In the genomic region with DNA sequence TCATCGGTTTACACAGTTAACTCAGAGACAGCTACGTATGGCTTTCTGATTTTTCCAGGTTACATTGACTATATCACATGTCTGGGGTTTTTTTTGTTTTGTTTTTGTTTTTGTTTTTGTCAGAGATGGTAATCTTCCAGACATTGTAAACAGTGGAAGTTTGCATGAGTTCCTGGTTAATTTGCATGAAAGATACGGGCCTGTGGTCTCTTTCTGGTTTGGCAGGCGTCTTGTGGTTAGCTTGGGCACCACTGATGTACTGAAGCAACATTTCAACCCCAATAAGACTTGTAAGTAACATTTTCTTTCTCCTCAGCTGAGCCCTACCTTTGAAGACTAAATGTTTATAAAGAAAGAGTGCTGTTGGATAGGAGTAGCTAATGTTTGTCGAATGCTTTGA, we compare ENCODE assay signal across 27 mouse cellular contexts. TPM values are rescaled to one million over a fixed set of nuclear protein-coding genes. Genes with fewer than 3 reads are reported as not detected.
DNase-seq lines count a peak whose midpoint lies in the region; ATAC-seq and TF ChIP-seq lines count a peak whose summit lies in the region.
"Had no signal": no experiment of that assay in that cellular context is flagged by ENCODE, and none has a peak within 500 bp of the region (broad histone marks: within the 10 kb centered on the region; RNA-seq: fewer than 3 reads in every experiment).

No protein-coding gene starts in this region.

- WGBS in midbrain, embryonic 11.5 days: 95% methylated on average over 5 of the region's 5 CpGs
- WGBS in midbrain, embryonic 13.5 days: 96% methylated on average over 5 of the region's 5 CpGs
- WGBS in midbrain, embryonic 16.5 days: 93% methylated on average over 5 of the region's 5 CpGs
- 91% methylated on average over 5 of the region's 5 CpGs for WGBS in hindbrain, postnatal 0 days

- ATAC-seq in midbrain, embryonic 11.5 days (ENCODE audit: low FRiP score): no peak
- ATAC-seq in midbrain, embryonic 13.5 days: no peak
- no peak for ATAC-seq in midbrain, embryonic 16.5 days
- no peak for ATAC-seq in hindbrain, postnatal 0 days
- ATAC-seq: forebrain, postnatal 0 days; hindbrain, embryonic 16.5 days; intestine, embryonic 16.5 days; Patski had no signal

- no peak overlapping the region for H3K9ac ChIP-seq in midbrain, embryonic 11.5 days (ENCODE audit: low read length)
- H3K9ac ChIP-seq in midbrain, embryonic 13.5 days (replicated peaks): no peak overlapping the region
- H3K9ac ChIP-seq in midbrain, embryonic 16.5 days (ENCODE audit: low read depth, low read length): no peak overlapping the region
- H3K9ac ChIP-seq in hindbrain, postnatal 0 days (replicated peaks; ENCODE audit: low read length): no peak overlapping the region
- H3K9ac ChIP-seq: forebrain, postnatal 0 days; heart, embryonic 15.5 days; limb, embryonic 13.5 days; lung, embryonic 15.5 days; midbrain, embryonic 12.5 days; neural tube, embryonic 15.5 days; stomach, embryonic 15.5 days had no signal

- H3K4me2 ChIP-seq in midbrain, embryonic 11.5 days: no peak overlapping the region
- no peak overlapping the region for H3K4me2 ChIP-seq in midbrain, embryonic 13.5 days (replicated peaks)
- H3K4me2 ChIP-seq in midbrain, embryonic 16.5 days (ENCODE audit: low read length): no peak overlapping the region
- H3K4me2 ChIP-seq in hindbrain, postnatal 0 days (ENCODE audit: low read depth, low read length): no peak overlapping the region
- H3K4me2 ChIP-seq: heart, embryonic 15.5 days; limb, embryonic 13.5 days; liver, embryonic 11.5 days; lung, embryonic 15.5 days; midbrain, embryonic 12.5 days; neural tube, embryonic 15.5 days; stomach, embryonic 15.5 days had no signal

- H3K27me3 ChIP-seq in midbrain, embryonic 11.5 days (ENCODE audit: control insufficient read depth, insufficient read depth, low read length): no peaks in the 10 kb centered on the region
- H3K27me3 ChIP-seq in midbrain, embryonic 13.5 days: no peaks in the 10 kb centered on the region
- H3K27me3 ChIP-seq in midbrain, embryonic 16.5 days (ENCODE audit: control insufficient read depth, insufficient read depth, low read depth, low read length): no peaks in the 10 kb centered on the region
- H3K27me3 ChIP-seq in hindbrain, postnatal 0 days (ENCODE audit: insufficient read depth, low read length): no peaks in the 10 kb centered on the region
- H3K27me3 ChIP-seq: heart, embryonic 15.5 days; limb, embryonic 13.5 days; lung, embryonic 15.5 days; midbrain, embryonic 12.5 days; neural tube, embryonic 15.5 days; Patski; stomach, embryonic 15.5 days had no signal

- peak; percentile 54 for DNase-seq in midbrain, embryonic 11.5 days (ENCODE audit: low spot score, missing footprints)
- peak; percentile 34 for DNase-seq in Muller cell, postnatal 12 days (ENCODE audit: inconsistent ontology term)
- no peak for DNase-seq in hindbrain, postnatal 0 days (ENCODE audit: low spot score)
- DNase-seq in embryo, embryonic 10.5 days (ENCODE audit: low spot score): no peak
- DNase-seq: adrenal gland, postnatal 14 days; cerebellum, adult 11-12 months; cerebellum, adult 9-11 months; forebrain, postnatal 0 days; gastrocnemius, postnatal 10 days; kidney, adult 9 months; kidney, postnatal 14 days; retina, postnatal 1 day; right cerebral cortex, postnatal 14 days had no signal

- H3K4me1 ChIP-seq in midbrain, embryonic 11.5 days (ENCODE audit: control insufficient read depth, insufficient read depth, low read length): no peaks in the 10 kb centered on the region
- no peaks in the 10 kb centered on the region for H3K4me1 ChIP-seq in midbrain, embryonic 13.5 days (replicated peaks)
- peaks cover 2% of the 10 kb centered on the region; the same call in 1 of the 2 replicates for H3K4me1 ChIP-seq in embryonic fibroblast, embryonic 13.5 days (ENCODE audit: control insufficient read depth, insufficient read depth, low read length)
- no peaks in the 10 kb centered on the region for H3K4me1 ChIP-seq in midbrain, embryonic 16.5 days (ENCODE audit: control insufficient read depth, insufficient read depth, low read length)
- no peaks in the 10 kb centered on the region for H3K4me1 ChIP-seq in hindbrain, postnatal 0 days (ENCODE audit: insufficient read depth, low read length)
- H3K4me1 ChIP-seq: heart, embryonic 15.5 days; limb, embryonic 13.5 days; lung, embryonic 15.5 days; midbrain, embryonic 12.5 days; neural tube, embryonic 15.5 days; stomach, embryonic 15.5 days had no signal

- H3K9me3 ChIP-seq in midbrain, embryonic 11.5 days (ENCODE audit: control insufficient read depth, low read length): peaks cover 5% of the 10 kb centered on the region; the same call in 1 of the 2 replicates
- peaks cover 6% of the 10 kb centered on the region; the same call in 1 of the 2 replicates for H3K9me3 ChIP-seq in midbrain, embryonic 13.5 days
- H3K9me3 ChIP-seq in midbrain, embryonic 16.5 days (replicated peaks; ENCODE audit: control insufficient read depth, low read length, poor library complexity, severe bottlenecking): no peaks in the 10 kb centered on the region; the same call in 1 of the 2 replicates
- H3K9me3 ChIP-seq in hindbrain, postnatal 0 days (ENCODE audit: low read length): no peaks in the 10 kb centered on the region

- H3K4me3 ChIP-seq in midbrain, embryonic 11.5 days (ENCODE audit: low read depth, low read length): no peak overlapping the region
- no peak overlapping the region for H3K4me3 ChIP-seq in midbrain, embryonic 13.5 days (replicated peaks)
- no peak overlapping the region for H3K4me3 ChIP-seq in embryonic fibroblast, embryonic 13.5 days (ENCODE audit: insufficient read depth, low read length)
- no peak overlapping the region for H3K4me3 ChIP-seq in midbrain, embryonic 16.5 days (ENCODE audit: low read depth, low read length)
- H3K4me3 ChIP-seq in hindbrain, postnatal 0 days (ENCODE audit: low read length): no peak overlapping the region
- H3K4me3 ChIP-seq: heart, embryonic 15.5 days; left cerebral cortex, adult 2 months; limb, embryonic 13.5 days; lung, embryonic 15.5 days; midbrain, embryonic 12.5 days; neural tube, embryonic 15.5 days; stomach, embryonic 15.5 days had no signal

- peaks cover 3% of the 10 kb centered on the region; the same call in 1 of the 2 replicates for H3K36me3 ChIP-seq in midbrain, embryonic 11.5 days (ENCODE audit: control insufficient read depth, insufficient read depth, low read length)
- peaks cover 9% of the 10 kb centered on the region for H3K36me3 ChIP-seq in midbrain, embryonic 13.5 days
- H3K36me3 ChIP-seq in midbrain, embryonic 16.5 days (ENCODE audit: control insufficient read depth, insufficient read depth, low read length): no peaks in the 10 kb centered on the region
- no peaks in the 10 kb centered on the region for H3K36me3 ChIP-seq in hindbrain, postnatal 0 days (ENCODE audit: insufficient read depth, low read length)
- H3K36me3 ChIP-seq: neural tube, embryonic 15.5 days had no signal

- no peak overlapping the region for H3K27ac ChIP-seq in midbrain, embryonic 11.5 days (ENCODE audit: low read depth, low read length)
- no peak overlapping the region for H3K27ac ChIP-seq in midbrain, embryonic 13.5 days
- peak overlapping the region; percentile 75 for H3K27ac ChIP-seq in embryonic fibroblast, embryonic 13.5 days (ENCODE audit: insufficient read depth, low read length)
- H3K27ac ChIP-seq in midbrain, embryonic 16.5 days (ENCODE audit: low read length): no peak overlapping the region
- H3K27ac ChIP-seq in hindbrain, postnatal 0 days: no peak overlapping the region
- H3K27ac ChIP-seq: heart, embryonic 15.5 days; left cerebral cortex, adult 2 months; limb, embryonic 13.5 days; lung, embryonic 15.5 days; midbrain, embryonic 12.5 days; neural tube, embryonic 15.5 days; stomach, embryonic 15.5 days had no signal

- no peak for TF ChIP-seq POLR2A in embryonic fibroblast, embryonic 13.5 days (IDR thresholded peaks at IDR 0.05; ENCODE audit: low read depth, low read length)

- TF ChIP-seq CTCF in embryonic fibroblast, embryonic 13.5 days (IDR thresholded peaks at IDR 0.05; ENCODE audit: borderline replicate concordance, insufficient read depth, low read length): no peak
- TF ChIP-seq CTCF in hindbrain, postnatal 0 days (IDR thresholded peaks at IDR 0.05; ENCODE audit: low read depth): no peak

RNA-seq across cellular contexts. Expression of a gene that starts 9.7 kb away (rescaled TPM):
- polyA plus RNA-seq in midbrain, embryonic 11.5 days (2014; fragmentation: Nextera tagmentation; extraction: Ambion mirVana): 16.2 and 16.7 TPM in 2 replicates
- polyA plus RNA-seq in midbrain, embryonic 13.5 days (2015; fragmentation: Nextera tagmentation; extraction: Ambion mirVana): 14.5 and 16.1 TPM in 2 replicates
- 62.9 and 72.8 TPM in 2 replicates for polyA plus RNA-seq in embryonic fibroblast, embryonic 13.5 days (2011; ENCODE audit: insufficient read length, low read depth, missing spikeins)
- 7.3 and 10.5 TPM in 2 replicates for polyA plus RNA-seq in midbrain, embryonic 16.5 days (2015; fragmentation: Nextera tagmentation; extraction: Ambion mirVana)
- 14.4 and 19.1 TPM in 2 replicates for total RNA-seq in hindbrain, postnatal 0 days (2014; rRNA removed)
- 19.9 and 20.9 TPM in 2 replicates for polyA plus RNA-seq in hindbrain, postnatal 0 days (2015; fragmentation: Nextera tagmentation; extraction: Ambion mirVana)

RNA-seq across cellular contexts. Expression of a gene that starts 56.6 kb away (rescaled TPM):
- polyA plus RNA-seq in midbrain, embryonic 11.5 days (2014; fragmentation: Nextera tagmentation; extraction: Ambion mirVana): 50.0 and 59.9 TPM in 2 replicates
- polyA plus RNA-seq in midbrain, embryonic 13.5 days (2015; fragmentation: Nextera tagmentation; extraction: Ambion mirVana): 72.3 and 78.4 TPM in 2 replicates
- 23.7 and 29.7 TPM in 2 replicates for polyA plus RNA-seq in embryonic fibroblast, embryonic 13.5 days (2011; ENCODE audit: insufficient read length, low read depth, missing spikeins)
- polyA plus RNA-seq in midbrain, embryonic 16.5 days (2015; fragmentation: Nextera tagmentation; extraction: Ambion mirVana): 90.4 and 92.3 TPM in 2 replicates
- total RNA-seq in hindbrain, postnatal 0 days (2014; rRNA removed): 251 and 254 TPM in 2 replicates
- 62.0 and 72.9 TPM in 2 replicates for polyA plus RNA-seq in hindbrain, postnatal 0 days (2015; fragmentation: Nextera tagmentation; extraction: Ambion mirVana)

Comparison
In these comparisons a context has a peak if more than half of its experiments do, and no peak if none do; other contexts are left out.
1. DNase-seq: peak in midbrain, embryonic 11.5 days (single experiment) and Muller cell, postnatal 12 days (single experiment); none in hindbrain, postnatal 0 days (single experiment) and embryo, embryonic 10.5 days (single experiment).